Comparison of ENCODE assay signal across 17 mouse cellular contexts in the genomic region with DNA sequence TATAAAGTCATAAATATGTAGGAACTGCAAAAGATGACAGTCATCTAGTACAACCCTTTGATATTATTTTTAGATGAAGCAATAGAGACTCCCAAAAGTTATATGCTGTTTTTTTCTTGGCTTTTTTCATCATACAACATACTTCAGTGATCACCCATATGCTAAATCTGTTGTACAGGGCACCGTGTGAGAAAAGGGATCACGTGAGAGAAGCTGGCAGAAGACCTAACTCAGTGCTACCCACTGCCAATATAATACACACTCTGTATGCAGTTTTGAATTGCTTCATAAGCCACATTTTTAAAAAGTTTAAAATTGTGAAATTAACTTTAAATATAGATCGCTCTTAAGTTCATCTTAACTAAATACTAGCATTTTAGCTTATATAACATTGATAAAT.
"Had no signal": no experiment of that assay in that cellular context is flagged by ENCODE, and none has a peak within 500 bp of the region (broad histone marks: within the 10 kb centered on the region; RNA-seq: fewer than 3 reads in every experiment).

No protein-coding gene starts in this region.

- H3K9me3 ChIP-seq: kidney, embryonic 15.5 days; limb, embryonic 12.5 days; limb, embryonic 15.5 days; liver, embryonic 12.5 days; liver, embryonic 15.5 days; lung, embryonic 15.5 days; megakaryocyte, embryonic 14.5 days; midbrain, embryonic 10.5 days; midbrain, embryonic 13.5 days had no signal

- H3K9ac ChIP-seq: kidney, embryonic 15.5 days; limb, embryonic 12.5 days; limb, embryonic 15.5 days; liver, embryonic 15.5 days; lung, embryonic 15.5 days; midbrain, embryonic 13.5 days had no signal

- H3K27ac ChIP-seq: lung, embryonic 15.5 days; midbrain, embryonic 10.5 days; midbrain, embryonic 13.5 days had no signal

- ATAC-seq: liver, embryonic 12.5 days; midbrain, embryonic 13.5 days; midbrain, embryonic 16.5 days had no signal

- DNase-seq: left cerebral cortex, postnatal 4 days; lung, adult 18-20 months; lung, postnatal 10 days; lung, postnatal 36 days; thymus, adult 18-20 months; thymus, postnatal 36 days had no signal

- H3K4me3 ChIP-seq: kidney, embryonic 15.5 days; limb, embryonic 12.5 days; limb, embryonic 15.5 days; liver, embryonic 12.5 days; liver, embryonic 15.5 days; lung, embryonic 15.5 days; megakaryocyte, embryonic 14.5 days; midbrain, embryonic 10.5 days; midbrain, embryonic 13.5 days; myocyte had no signal

- H3K36me3 ChIP-seq: kidney, embryonic 15.5 days; limb, embryonic 12.5 days; limb, embryonic 15.5 days; liver, embryonic 12.5 days; liver, embryonic 15.5 days; lung, embryonic 15.5 days; midbrain, embryonic 10.5 days; midbrain, embryonic 13.5 days had no signal

- H3K27me3 ChIP-seq: kidney, embryonic 15.5 days; limb, embryonic 12.5 days; limb, embryonic 15.5 days; liver, embryonic 12.5 days; liver, embryonic 15.5 days; lung, embryonic 15.5 days; megakaryocyte, embryonic 14.5 days; midbrain, embryonic 13.5 days had no signal

- H3K4me2 ChIP-seq: kidney, embryonic 15.5 days; limb, embryonic 12.5 days; limb, embryonic 15.5 days; liver, embryonic 12.5 days; liver, embryonic 15.5 days; lung, embryonic 15.5 days; midbrain, embryonic 13.5 days had no signal
